Mouse (Mus musculus) bone marrow, adult 2 months (tissue): ENCODE data around the gene Col6a1.

Experiments used
- CTCF ChIP-seq: fragments of 200-500 bp; IDR thresholded peaks from 2 replicates; pipeline ENCODE4 v1.5.1; 2011; ENCODE audit warnings: low read length, control low read depth; ENCODE audit not compliant: control insufficient read depth, insufficient read depth
- POLR2A ChIP-seq: fragments of 200-500 bp; IDR thresholded peaks from 2 replicates; pipeline ENCODE4 v1.6.1; 2011; ENCODE audit warnings: low read depth, mild to moderate bottlenecking, control low read depth, low read length, borderline replicate concordance; ENCODE audit not compliant: control insufficient read depth

DNA sequence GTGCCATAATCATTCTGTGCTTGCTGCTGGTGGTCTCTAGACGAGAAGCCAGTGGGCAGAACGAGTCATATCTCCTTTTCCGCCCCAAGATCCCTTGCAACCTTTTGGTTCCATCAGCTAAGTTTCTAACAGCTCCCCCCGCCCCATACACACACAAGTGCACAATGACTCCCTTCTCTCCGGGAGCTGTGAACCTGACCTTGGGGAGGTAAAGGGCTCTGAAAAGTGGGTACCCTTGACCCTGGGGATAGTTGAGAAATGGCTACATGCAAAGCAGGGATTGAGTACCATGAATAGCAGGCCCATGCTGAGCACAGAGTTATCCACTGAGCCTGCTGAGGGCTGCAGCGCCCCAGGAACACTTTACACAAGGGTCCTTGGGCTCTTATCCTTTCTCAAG is 6.4 kb upstream of the Col6a1 start:
- TF ChIP-seq CTCF (no peak), POLR2A (no peak)
